Mouse (Mus musculus): ENCODE measurements at regions not wholly inside any gene's neighbourhood (a gene's known extent, or its start where the extent isn't known, plus 50 kb on each side); places are given as distances from the start of the nearest gene placed in this dataset.

DNA sequence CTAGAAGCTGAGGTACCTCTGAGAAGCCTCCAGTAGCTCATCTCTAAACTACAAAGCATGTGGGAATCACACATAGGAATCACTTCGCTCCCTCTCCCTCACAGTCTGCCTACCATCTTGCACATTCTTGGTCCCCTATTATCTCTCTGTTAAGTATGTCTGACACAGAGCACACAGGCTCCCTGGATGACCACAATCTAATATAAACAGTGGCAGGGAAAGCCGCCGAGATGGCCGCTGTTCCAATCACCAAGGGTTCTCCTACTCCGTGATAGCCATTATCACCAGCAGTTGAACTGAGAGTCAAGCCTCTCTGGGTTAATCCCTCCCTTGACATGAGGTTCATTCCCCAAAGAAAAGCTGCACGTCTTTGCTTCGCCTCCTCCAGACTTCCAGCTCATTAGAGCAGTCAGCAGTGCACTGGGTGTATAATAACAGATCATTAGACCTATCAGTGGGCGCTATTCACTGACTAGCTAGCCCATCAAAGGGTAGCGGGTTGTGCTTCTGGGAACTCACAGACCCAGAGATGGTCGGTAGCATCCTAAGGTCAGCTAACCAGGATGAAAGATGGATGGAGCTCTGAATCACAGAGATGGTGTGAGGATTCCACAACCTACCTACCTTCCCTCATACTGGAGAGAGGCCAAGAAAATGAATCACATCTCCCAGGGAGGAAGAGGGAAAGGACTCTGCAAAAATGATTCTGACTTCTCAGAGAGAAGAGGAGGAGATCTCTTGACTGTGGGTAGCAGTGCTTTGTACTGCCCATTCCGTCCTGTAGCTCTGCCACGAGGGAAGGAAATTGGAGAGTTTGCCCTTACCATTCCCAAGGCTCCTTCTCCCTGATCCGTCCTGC, 130.9 kb downstream of the Hs3st3b1 start:
- no peak for TF ChIP-seq CTCF (IDR thresholded peaks at IDR 0.05; ENCODE audit: insufficient read depth, low read depth, low read length)
- TF ChIP-seq POLR2A (IDR thresholded peaks at IDR 0.05; ENCODE audit: insufficient read depth, low read depth, low read length): no peak

Data from olfactory bulb, adult 2 months (tissue).